Mouse (Mus musculus): ENCODE data around the gene Cd38. TPM values are rescaled to one million over a fixed set of nuclear protein-coding genes. Genes with fewer than 3 reads are reported as not detected.

Gene Cd38
- 12.0 and 12.6 TPM in 2 replicates for polyA plus RNA-seq (2012; rRNA removed; ENCODE audit: low replicate concordance)

GRCm38 (mm10) chr5:43868253-43868652, at the start of gene Cd38:
Gene Cd38, plus strand, starts transcription at chr5:43868553.

GRCm38 (mm10) chr5:43818695-43819094, 49.7 kb upstream of the Cd38 start, which contains the start of gene Bst1:
Gene Bst1, plus strand, starts transcription at chr5:43818885.

GRCm38 (mm10) chr5:43821538-43821937, 46.8 kb upstream of the Cd38 start, which contains the start of gene Fbxl5:
Gene Fbxl5, minus strand, starts transcription at chr5:43821638.

GRCm38 (mm10) chr5:43912844-43913243, 44.5 kb downstream of the Cd38 start, which contains the start of gene Gm7879:
Gene Gm7879, plus strand, starts transcription at chr5:43913144.

Other genes starting within 250 kb of the Cd38 start
- gene Cc2d2a, start 206.2 kb upstream of the Cd38 start, polyA plus RNA-seq (2012; rRNA removed; ENCODE audit: low replicate concordance) = 0.47 and 0.78 TPM in 2 replicates
- gene Bst1, start 49.7 kb upstream of the Cd38 start, polyA plus RNA-seq (2012; rRNA removed; ENCODE audit: low replicate concordance) = 9.2 and 99.4 TPM in 2 replicates
- gene Fbxl5, start 46.9 kb upstream of the Cd38 start, polyA plus RNA-seq (2012; rRNA removed; ENCODE audit: low replicate concordance) = 14.8 and 17.8 TPM in 2 replicates
- not detected in 2 replicates for gene Gm7879, start 44.6 kb downstream of the Cd38 start, polyA plus RNA-seq (2012; rRNA removed; ENCODE audit: low replicate concordance)
- gene Fgfbp1, start 113.2 kb downstream of the Cd38 start, polyA plus RNA-seq (2012; rRNA removed; ENCODE audit: low replicate concordance) = 3.6 and 5.3 TPM in 2 replicates
- gene Prom1, start 233.5 kb downstream of the Cd38 start, polyA plus RNA-seq (2012; rRNA removed; ENCODE audit: low replicate concordance) = 1.8 and 7.2 TPM in 2 replicates

Data from duodenum, adult 2 months (tissue).